Mouse (Mus musculus) heart, adult 2 months (tissue): ENCODE data around the gene Akr1c6. TPM values are rescaled to one million over a fixed set of nuclear protein-coding genes. Genes with fewer than 3 reads are reported as not detected.

Source experiments
- DNase-seq, 2 experiments: peaks; one replicate each; pipeline ENCODE4 v3.0.0; 2021
- H3K27ac ChIP-seq: fragments of 200-600 bp; 2 replicates; pipeline ENCODE4 v1.8.1; 2022
- H3K27me3 ChIP-seq: fragments of 200-500 bp; 2 replicates; pipeline ENCODE4 v1.6.1; 2012; ENCODE audit warnings: mild to moderate bottlenecking, low read length, inconsistent platforms, mixed read lengths; ENCODE audit not compliant: control insufficient read depth, insufficient read depth
- H3K36me3 ChIP-seq: fragments of 200-500 bp; 2 replicates; pipeline ENCODE4 v1.6.1; 2012; ENCODE audit warnings: low read length, inconsistent platforms; ENCODE audit not compliant: control insufficient read depth, insufficient read depth
- H3K4me1 ChIP-seq: fragments of 200-500 bp; 2 replicates; pipeline ENCODE4 v1.6.1; 2011; ENCODE audit warnings: low read length; ENCODE audit not compliant: control insufficient read depth, insufficient read depth
- H3K4me3 ChIP-seq: fragments of 200-600 bp; 2 replicates; pipeline ENCODE4 v1.8.1; 2022
- H3K79me2 ChIP-seq: fragments of 200-500 bp; replicated peaks from 2 replicates; pipeline ENCODE4 v1.6.1; 2012; ENCODE audit warnings: mild to moderate bottlenecking, inconsistent platforms, low read length, moderate library complexity, mixed read lengths; ENCODE audit not compliant: control insufficient read depth, insufficient read depth
- H3K9ac ChIP-seq: fragments of 200-500 bp; 2 replicates; pipeline ENCODE4 v1.6.1; 2012; ENCODE audit warnings: low read depth, mild to moderate bottlenecking, control low read depth, inconsistent platforms, low read length, mixed read lengths
- CTCF ChIP-seq: fragments of 200-600 bp; IDR thresholded peaks from 2 replicates; pipeline ENCODE4 v1.8.1; 2022; ENCODE audit warnings: antibody characterized with exemption, mild to moderate bottlenecking, moderate library complexity
- EP300 ChIP-seq: fragments of 200-500 bp; IDR thresholded peaks from 2 replicates; pipeline ENCODE4 v1.6.1; 2011; ENCODE audit warnings: low read depth, low read length, control low read depth; ENCODE audit not compliant: insufficient read depth
- POLR2A ChIP-seq: fragments of 200-500 bp; IDR thresholded peaks from 2 replicates; pipeline ENCODE4 v1.6.1; 2011; ENCODE audit warnings: mild to moderate bottlenecking, low read depth, low read length, control low read depth; ENCODE audit not compliant: insufficient read depth
- WGBS: fragments of 180-500 bp; shearing (Covaris S2); methylation state at CpG from one replicate; pipeline ENCODE4 v1.1.7; 2018; 5-methylcytosine and 5-hydroxymethylcytosine counted together
- intact Hi-C: fragments of 180-260 bp; cut with DNase I; formaldehyde crosslinking; loops from one replicate; pipeline ENCODE4 v1.15.1; 2025
- polyA plus RNA-seq: library from polyadenylated mRNA; depleted of rRNA; stranded (reverse); fragments of >200 nt; gene quantifications from 2 replicates; pipeline ENCODE4 v1.2.3, GENCODE M21; 2012
- total RNA-seq, 2 experiments: library from RNA; stranded (reverse); gene quantifications; 2 replicates each; pipeline ENCODE4 v1.2.3; 2021

Akr1c6 gene
- total and polyA plus RNA-seq, 3 experiments, result not detected

- no peak overlapping the region for H3K4me3 ChIP-seq
- no peaks in the 10 kb centered on the region for H3K27me3 ChIP-seq
- intact Hi-C loops, result no loop called here
- TF ChIP-seq POLR2A, result no peak
- TF ChIP-seq CTCF, result no peak
- no peak for TF ChIP-seq EP300
- no peaks in the 10 kb centered on the region for H3K36me3 ChIP-seq
- DNase-seq, result no peak
- H3K9ac ChIP-seq, result no peak overlapping the region
- no peaks in the 10 kb centered on the region for H3K79me2 ChIP-seq
- H3K27ac ChIP-seq, result no peak overlapping the region
- no peaks in the 10 kb centered on the region for H3K4me1 ChIP-seq
Measured at GRCm38 (mm10) chr13:4402221-4402620, 31.9 kb upstream of the Akr1c6 start.

DNA sequence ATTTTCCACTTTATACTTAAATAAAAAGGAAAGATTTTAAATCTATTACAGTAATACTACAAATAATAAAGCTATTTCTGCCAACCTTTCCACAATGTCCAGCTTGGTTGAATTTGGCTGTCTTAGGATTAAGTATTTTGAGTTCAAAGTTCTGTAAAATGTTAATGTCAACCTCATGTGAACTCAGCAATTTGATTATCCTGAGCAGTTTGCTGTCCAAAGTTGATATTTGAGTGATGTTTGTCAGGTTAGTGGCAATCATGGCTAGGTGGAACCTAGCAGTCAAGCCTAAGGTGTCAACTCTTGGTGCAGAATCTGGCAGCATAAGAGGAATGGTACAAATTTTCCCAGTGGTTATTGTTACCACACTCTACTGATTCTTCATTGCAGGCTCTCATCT lies 29.4 kb upstream of the Akr1c6 start:
- Histone ChIP-seq H3K9ac (no peak overlapping the region), H3K4me1 (no peaks in the 10 kb centered on the region), H3K79me2 (no peaks in the 10 kb centered on the region), H3K4me3 (no peak overlapping the region), H3K36me3 (no peaks in the 10 kb centered on the region), H3K27ac (no peak overlapping the region), H3K27me3 (no peaks in the 10 kb centered on the region)
- intact Hi-C loops, result no loop called here
- no peak for DNase-seq
- no peak for TF ChIP-seq CTCF

- Histone ChIP-seq H3K4me1 (no peaks in the 10 kb centered on the region), H3K4me3 (no peak overlapping the region), H3K79me2 (no peaks in the 10 kb centered on the region), H3K9ac (no peak overlapping the region), H3K36me3 (no peaks in the 10 kb centered on the region), H3K27me3 (no peaks in the 10 kb centered on the region), H3K27ac (no peak overlapping the region)
- WGBS, result 67% methylated on average over 1 of the region's 1 CpGs
- no peak for DNase-seq
- intact Hi-C loops, result no loop called here
- no peak for TF ChIP-seq POLR2A
- no peak for TF ChIP-seq CTCF
- no peak for TF ChIP-seq EP300
Measured at GRCm38 (mm10) chr13:4406771-4407170, 27.3 kb upstream of the Akr1c6 start.

DNA sequence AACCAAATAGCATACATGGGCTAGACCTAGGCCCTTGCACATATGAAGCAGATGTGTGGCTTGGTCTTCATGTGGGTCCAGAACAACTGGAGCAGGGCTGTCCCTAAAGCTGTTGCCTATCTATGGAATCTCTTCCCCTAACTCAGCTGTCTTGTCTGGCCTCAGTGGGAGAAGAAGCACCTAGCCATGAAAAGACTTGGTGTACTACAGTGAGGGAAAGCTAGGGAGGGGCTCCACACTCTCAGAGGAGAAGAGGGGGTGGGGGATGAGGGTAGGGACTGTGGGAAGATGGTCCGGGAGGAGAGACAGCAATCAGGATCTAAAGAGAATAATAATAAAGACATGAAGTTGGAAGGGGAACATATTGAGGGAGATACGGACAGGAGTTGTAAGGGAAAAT lies 5.5 kb upstream of the Akr1c6 start:
- no peaks in the 10 kb centered on the region for H3K36me3 ChIP-seq
- H3K4me1 ChIP-seq, result no peaks in the 10 kb centered on the region
- no peak for DNase-seq
- no peaks in the 10 kb centered on the region for H3K79me2 ChIP-seq
- no peak overlapping the region for H3K27ac ChIP-seq
- H3K27me3 ChIP-seq, result no peaks in the 10 kb centered on the region
- no peak overlapping the region for H3K4me3 ChIP-seq
- no peak overlapping the region for H3K9ac ChIP-seq
- TF ChIP-seq EP300 (no peak), POLR2A (no peak), CTCF (no peak)
- intact Hi-C loops, result no loop called here
- WGBS, result 84% methylated on average over 2 of the region's 2 CpGs

GRCm38 (mm10) chr13:4429034-4429433 lies 5.1 kb upstream of the Akr1c6 start:
- H3K9ac ChIP-seq, result no peak overlapping the region
- no peaks in the 10 kb centered on the region for H3K79me2 ChIP-seq
- no peak for DNase-seq
- intact Hi-C loops, result no loop called here
- TF ChIP-seq POLR2A (no peak), EP300 (no peak), CTCF (no peak)
- 59% methylated on average over 2 of the region's 2 CpGs for WGBS
- H3K27ac ChIP-seq, result no peak overlapping the region
- H3K27me3 ChIP-seq, result no peaks in the 10 kb centered on the region
- H3K4me3 ChIP-seq, result no peak overlapping the region
- H3K4me1 ChIP-seq, result no peaks in the 10 kb centered on the region
- no peaks in the 10 kb centered on the region for H3K36me3 ChIP-seq

- no peaks in the 10 kb centered on the region for H3K36me3 ChIP-seq
- no peak overlapping the region for H3K27ac ChIP-seq
- H3K4me1 ChIP-seq, result no peaks in the 10 kb centered on the region
- TF ChIP-seq CTCF, result no peak
- TF ChIP-seq POLR2A, result no peak
- no peak for TF ChIP-seq EP300
- no peak for DNase-seq
- WGBS, result 65% methylated on average over 1 of the region's 1 CpGs
- no peak overlapping the region for H3K4me3 ChIP-seq
- H3K79me2 ChIP-seq, result no peaks in the 10 kb centered on the region
- intact Hi-C loops, result no loop called here
- H3K9ac ChIP-seq, result no peak overlapping the region
- H3K27me3 ChIP-seq, result no peaks in the 10 kb centered on the region
Measured at GRCm38 (mm10) chr13:4431129-4431528, 3.0 kb upstream of the Akr1c6 start.

- intact Hi-C loops, result no loop called here
- H3K27ac ChIP-seq, result no peak overlapping the region
- WGBS, result 77% methylated on average over 2 of the region's 2 CpGs
- no peaks in the 10 kb centered on the region for H3K27me3 ChIP-seq
- H3K4me3 ChIP-seq, result no peak overlapping the region
- H3K79me2 ChIP-seq, result no peaks in the 10 kb centered on the region
- no peaks in the 10 kb centered on the region for H3K4me1 ChIP-seq
- no peak for DNase-seq
- no peak overlapping the region for H3K9ac ChIP-seq
- TF ChIP-seq POLR2A (no peak), EP300 (no peak)
- no peaks in the 10 kb centered on the region for H3K36me3 ChIP-seq
Measured at GRCm38 (mm10) chr13:4465641-4466040, 31.5 kb downstream of the Akr1c6 start.
